ENCODE assay signal across 10 mouse cellular contexts in the genomic region with DNA sequence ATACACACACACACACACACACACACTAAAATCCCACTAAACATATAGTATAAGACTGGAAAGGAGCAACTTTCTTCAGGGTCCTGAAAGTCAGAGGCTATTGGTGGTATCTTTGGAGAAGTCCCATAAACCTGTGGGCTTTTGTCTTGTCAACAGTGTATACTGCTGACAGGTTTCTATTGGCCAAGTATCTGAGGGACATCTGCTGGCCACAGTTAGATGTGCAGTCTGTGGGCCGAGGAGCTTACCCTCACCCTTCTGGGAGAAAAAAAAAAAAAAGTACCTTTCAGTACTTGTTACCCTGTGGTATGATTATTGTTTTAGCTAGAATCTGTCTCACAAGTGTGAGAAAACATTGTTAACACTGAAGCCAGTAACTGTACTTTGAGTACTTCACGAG.
DNase-seq lines count a peak whose midpoint lies in the region; ATAC-seq and TF ChIP-seq lines count a peak whose summit lies in the region.
"Had no signal": no experiment of that assay in that cellular context is flagged by ENCODE, and none has a peak within 500 bp of the region (broad histone marks: within the 10 kb centered on the region; RNA-seq: fewer than 3 reads in every experiment).

No protein-coding gene starts in this region.

- in situ Hi-C loops in Patski (cut with MboI; ENCODE audit: low pct_unique_long_range_greater_than_20kb), result loop anchor here (10.0 kb wide), 1 partner anchor 259 kb away; a partner anchor contains a TSS

- H3K4me3 ChIP-seq in layer of hippocampus, adult 2 months, result no peak overlapping the region
- no peak overlapping the region for H3K4me3 ChIP-seq in lung, embryonic 14.5 days (ENCODE audit: low read depth, low read length)
- H3K4me3 ChIP-seq: hindbrain, embryonic 12.5 days; limb, embryonic 12.5 days had no signal

- H3K4me2 ChIP-seq in lung, embryonic 14.5 days, result no peak overlapping the region
- H3K4me2 ChIP-seq: hindbrain, embryonic 12.5 days; limb, embryonic 12.5 days had no signal

- no peaks in the 10 kb centered on the region for H3K9me3 ChIP-seq in lung, embryonic 14.5 days (ENCODE audit: low read depth, low read length)
- H3K9me3 ChIP-seq: hindbrain, embryonic 12.5 days; limb, embryonic 12.5 days had no signal

- TF ChIP-seq CTCF in layer of hippocampus, adult 2 months (conservative IDR thresholded peaks at IDR 0.05), result peak; percentile 60
- TF ChIP-seq CTCF in Patski (IDR thresholded peaks at IDR 0.05), result peak; percentile 43
- peak; percentile 40 for TF ChIP-seq CTCF in lung, embryonic 14.5 days (IDR thresholded peaks at IDR 0.05; ENCODE audit: low read depth)

- POLR2A ChIA-PET in Patski (lab: Charles Lee), result no interaction called here

- H3K9ac ChIP-seq in lung, embryonic 14.5 days, result no peak overlapping the region
- H3K9ac ChIP-seq: hindbrain, embryonic 12.5 days; limb, embryonic 12.5 days had no signal

- DNase-seq in adrenal gland, adult (ENCODE audit: inconsistent age in 2 of 2, low spot score in 1 of 2), result peak; percentile 4 to 57
- DNase-seq in adrenal gland, postnatal 4 days (ENCODE audit: low spot score in 2 of 2), result no peak
- DNase-seq in layer of hippocampus, adult 2 months (ENCODE audit: low spot score in 2 of 2), result no peak
- DNase-seq in layer of hippocampus, adult 8-10 months (ENCODE audit: low spot score in 2 of 2), result no peak
- no peak for DNase-seq in Patski (ENCODE audit: low read depth, low spot score)
- DNase-seq in lung, embryonic 14.5 days, result peak; percentile 6
- no peak for DNase-seq in spleen, postnatal 10 days (ENCODE audit: low spot score in 2 of 2)

- no peak overlapping the region for H3K27ac ChIP-seq in layer of hippocampus, adult 2 months
- H3K27ac ChIP-seq in lung, embryonic 14.5 days (ENCODE audit: low read depth), result no peak overlapping the region
- H3K27ac ChIP-seq: hindbrain, embryonic 12.5 days; limb, embryonic 12.5 days had no signal

- no peaks in the 10 kb centered on the region for H3K4me1 ChIP-seq in lung, embryonic 14.5 days (ENCODE audit: insufficient read depth)
- H3K4me1 ChIP-seq: hindbrain, embryonic 12.5 days had no signal

- 47% methylated on average over 2 of the region's 2 CpGs for WGBS in lung, embryonic 14.5 days

- CTCF ChIA-PET in Patski (lab: Charles Lee), result interaction anchor here (0.7 to 1.3 kb wide), 3 partner anchors 18 to 259 kb away, joined by 3 to 4 read pairs (median 3); no protein-coding TSS in a partner anchor

- ATAC-seq in Patski, result no peak
- no peak for ATAC-seq in lung, embryonic 14.5 days (ENCODE audit: insufficient read depth)
- ATAC-seq in erythroblast, adult 5-6 weeks (replicated peaks; ENCODE audit: low FRiP score, poor library complexity, severe bottlenecking), result no peak

- no peaks in the 10 kb centered on the region for H3K36me3 ChIP-seq in lung, embryonic 14.5 days (ENCODE audit: insufficient read depth)
- H3K36me3 ChIP-seq: hindbrain, embryonic 12.5 days; limb, embryonic 12.5 days had no signal

- peaks cover 8% of the 10 kb centered on the region for H3K27me3 ChIP-seq in Patski
- no peaks in the 10 kb centered on the region for H3K27me3 ChIP-seq in lung, embryonic 14.5 days (ENCODE audit: insufficient read depth, low read length)
- H3K27me3 ChIP-seq: hindbrain, embryonic 12.5 days; limb, embryonic 12.5 days had no signal

Comparison
In these comparisons a context has a peak if more than half of its experiments do, and no peak if none do; other contexts are left out.
1. DNase-seq: peak in adrenal gland, adult (2 of 2) and lung, embryonic 14.5 days (single experiment); none in adrenal gland, postnatal 4 days (0 of 2), layer of hippocampus, adult 2 months (0 of 2), layer of hippocampus, adult 8-10 months (0 of 2), Patski (single experiment) and spleen, postnatal 10 days (0 of 2).
2. Peak in every context shown above with its lines, with median percentiles within 50 percentile points of each other: CTCF ChIP-seq.